Mouse (Mus musculus) erythroblast, adult 5-6 weeks (primary cell): ENCODE data around the gene Prkcq. TPM values are rescaled to one million over a fixed set of nuclear protein-coding genes. Genes with fewer than 3 reads are reported as not detected.

Experiments used
- ATAC-seq: replicated peaks from 2 replicates; pipeline ENCODE4 v1.8.0; 2016; ENCODE audit warnings: moderate number of reproducible peaks, mild to moderate bottlenecking, moderate TSS enrichment, inconsistent platforms; ENCODE audit not compliant: poor library complexity, low FRiP score, severe bottlenecking
- total RNA-seq, 2 experiments: library from RNA; stranded (forward) in 1 of 2; stranded (reverse) in 1 of 2; fragments of 150-400 nt in 1 of 2; fragments of 200-764, 138-1000 nt in 1 of 2; gene quantifications; 2 replicates each; pipeline versions ENCODE4 v1.2.3 to v1.2.4; 2015 to 2017; ENCODE audit warnings: low replicate concordance in 2 of 2

Prkcq gene
- total RNA-seq, 2 experiments from 2014 or later: 0.96 to 1.3 TPM

GRCm38 (mm10) chr2:11266294-11266693 is 94.4 kb downstream of the Prkcq start:
- no peak for ATAC-seq

DNA sequence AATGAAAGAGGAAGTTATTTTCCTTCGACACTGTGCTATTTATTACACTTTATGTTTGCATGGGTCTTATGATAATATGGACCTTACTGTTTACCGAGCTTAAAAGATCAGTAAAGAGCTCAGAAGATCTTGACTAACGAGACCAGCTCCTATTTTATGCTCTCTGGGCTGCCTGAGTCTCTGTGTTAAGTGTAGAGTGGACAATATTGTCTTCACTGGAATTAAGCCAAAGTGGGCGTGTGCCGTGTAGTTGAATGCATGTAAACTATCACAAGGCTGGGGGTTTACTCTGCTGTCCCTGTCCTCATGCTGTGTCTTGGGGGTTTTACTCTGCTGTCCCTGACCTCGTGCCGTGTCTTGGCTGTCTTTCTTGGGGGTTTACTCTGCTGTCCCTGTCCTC is 107.1 kb downstream of the Prkcq start:
- ATAC-seq: no peak

DNA sequence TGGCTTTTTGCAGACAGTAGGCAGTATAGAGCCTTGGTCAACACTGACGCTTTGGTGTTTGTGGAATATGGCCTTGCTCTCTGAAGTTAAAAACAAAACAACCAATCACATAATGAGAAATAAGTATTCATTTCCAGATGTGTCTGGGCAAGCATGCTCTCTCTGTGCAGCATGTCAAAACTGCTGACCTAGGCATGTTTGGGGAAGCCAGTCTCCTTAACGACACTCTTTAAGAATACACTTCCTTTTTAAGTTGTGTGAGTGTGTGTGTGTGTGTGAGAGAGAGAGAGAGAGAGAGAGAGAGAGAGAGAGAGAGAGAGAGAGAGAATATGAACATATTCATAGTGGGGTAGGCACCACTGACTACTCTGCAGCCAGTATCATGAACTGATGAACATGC is 108.3 kb downstream of the Prkcq start:
- no peak for ATAC-seq

- peak; percentile 57; the same call in 1 of the 2 replicates for ATAC-seq
Measured at GRCm38 (mm10) chr2:11287834-11288530, 116.1 kb downstream of the Prkcq start.

GRCm38 (mm10) chr2:11288531-11288846 is 116.6 kb downstream of the Prkcq start:
- ATAC-seq: peak; percentile 83

- ATAC-seq: no peak
Measured at GRCm38 (mm10) chr2:11290931-11291330, 119.0 kb downstream of the Prkcq start.

DNA sequence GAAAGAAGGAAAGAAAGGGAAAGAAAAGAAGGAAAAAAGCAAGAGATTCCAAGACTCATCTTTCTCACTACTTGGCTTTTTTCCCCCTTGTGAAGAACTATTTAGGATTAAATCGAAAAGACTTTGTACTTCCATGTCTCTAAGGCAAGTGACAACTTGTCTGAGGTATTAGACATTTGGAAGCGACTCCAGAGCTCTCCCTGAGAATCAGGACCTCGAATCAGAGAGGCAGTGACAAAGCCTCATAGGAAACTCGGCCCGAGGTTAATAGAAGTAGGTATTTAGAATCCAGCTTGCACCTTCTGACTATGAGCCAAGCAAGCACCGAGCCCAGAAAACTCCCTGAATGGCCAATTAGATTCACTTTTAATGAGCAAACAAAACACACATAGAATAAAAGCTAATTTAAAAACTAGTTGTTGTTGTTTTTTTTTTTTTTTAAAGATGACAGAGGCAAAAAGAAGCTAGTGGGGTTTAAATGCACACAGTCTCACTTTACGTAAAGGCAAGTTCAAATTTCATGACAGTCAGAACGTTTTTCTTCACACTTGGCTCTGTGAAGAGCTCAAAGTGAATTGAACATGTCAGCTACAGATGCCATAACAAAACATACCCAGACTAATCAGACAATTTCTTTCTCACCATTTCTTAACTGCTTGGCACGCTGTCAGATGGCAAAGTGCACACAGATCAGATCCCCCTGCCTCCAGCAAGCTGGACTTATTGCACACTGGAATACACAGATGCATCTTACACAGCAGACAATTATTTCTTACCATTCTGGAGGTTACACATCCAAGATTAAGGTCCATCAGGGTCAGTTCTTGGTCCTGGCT is 119.9 kb downstream of the Prkcq start:
- ATAC-seq: no peak

DNA sequence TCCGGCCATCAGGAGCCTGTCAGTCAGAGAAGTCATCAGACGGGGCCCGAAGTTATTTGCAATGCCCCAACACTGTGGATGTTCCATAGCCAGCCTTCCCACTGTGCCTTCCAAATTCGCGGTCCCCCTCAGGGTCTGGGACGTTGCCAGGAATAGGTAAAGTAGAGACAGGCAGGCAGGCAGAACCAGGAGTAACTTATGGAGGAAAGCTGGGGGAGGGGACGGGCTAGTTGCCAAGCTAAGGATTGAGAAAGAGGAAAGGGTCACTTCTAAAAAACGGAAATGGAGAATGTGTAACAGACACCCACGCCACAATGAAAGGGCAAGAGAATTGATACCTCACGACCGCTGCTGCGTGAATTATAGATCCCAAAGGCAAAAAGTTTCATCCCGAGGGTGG is 121.2 kb downstream of the Prkcq start:
- ATAC-seq: no peak

GRCm38 (mm10) chr2:11294643-11295191 is 122.8 kb downstream of the Prkcq start:
- no peak for ATAC-seq

GRCm38 (mm10) chr2:11298811-11299210 is 126.9 kb downstream of the Prkcq start:
- no peak for ATAC-seq

GRCm38 (mm10) chr2:11299366-11299765 is 127.5 kb downstream of the Prkcq start:
- no peak for ATAC-seq

DNA sequence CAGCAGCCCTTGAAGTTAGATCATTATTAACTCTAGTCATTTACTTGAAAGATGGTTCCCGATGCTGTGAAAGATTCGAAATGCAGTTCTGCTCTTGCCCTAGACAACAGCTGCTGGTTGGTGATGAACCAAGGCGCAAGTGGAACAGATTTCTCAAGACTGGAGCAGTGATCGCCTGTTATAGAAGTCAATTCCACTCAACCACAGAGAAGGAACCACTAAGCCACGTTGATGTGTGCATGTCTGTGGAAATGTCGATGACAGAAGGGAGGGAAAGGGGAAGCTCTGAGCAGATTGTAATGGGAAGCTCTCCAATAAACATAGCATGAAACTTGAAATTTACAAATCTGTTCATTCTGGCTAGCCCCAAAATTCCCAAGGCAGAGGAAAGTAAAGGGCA is 128.5 kb downstream of the Prkcq start:
- ATAC-seq: no peak

GRCm38 (mm10) chr2:11320241-11320640 is 148.3 kb downstream of the Prkcq start:
- ATAC-seq: no peak

- no peak for ATAC-seq
Measured at GRCm38 (mm10) chr2:11322396-11322795, 150.5 kb downstream of the Prkcq start.

DNA sequence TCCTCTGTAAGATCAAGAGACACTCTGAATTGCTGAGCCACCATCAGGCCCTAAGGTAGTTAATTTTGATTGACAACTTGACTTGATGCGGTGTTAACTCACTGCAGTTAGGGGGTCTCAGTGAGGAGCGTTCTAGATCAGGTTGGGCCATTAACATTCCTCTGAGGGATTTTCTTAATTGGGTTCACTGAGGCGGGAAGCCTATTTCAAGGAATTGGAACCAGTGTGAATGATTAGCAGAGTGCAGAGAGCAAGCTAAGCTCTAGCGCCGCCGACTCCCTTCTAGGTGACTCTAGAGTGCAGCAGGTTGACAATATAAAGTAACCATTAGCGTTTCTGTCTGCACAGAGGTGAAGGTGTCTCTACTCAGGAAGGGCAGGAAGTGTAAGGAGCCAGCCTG is 155.4 kb downstream of the Prkcq start:
- ATAC-seq: no peak

GRCm38 (mm10) chr2:11329407-11330224 is 157.7 kb downstream of the Prkcq start:
- ATAC-seq: no peak

GRCm38 (mm10) chr2:11331528-11332446 is 159.9 kb downstream of the Prkcq start:
- ATAC-seq: peak; percentile 72

GRCm38 (mm10) chr2:11332469-11332868 is 160.6 kb downstream of the Prkcq start:
- ATAC-seq: no peak

GRCm38 (mm10) chr2:11333301-11334017 is 161.6 kb downstream of the Prkcq start:
- no peak for ATAC-seq
